Mouse (Mus musculus) liver, adult 2 months (tissue): ENCODE results near the gene Car10. TPM values are rescaled to one million over a fixed set of nuclear protein-coding genes. Genes with fewer than 3 reads are reported as not detected.

ENCODE experiments used
- DNase-seq: peaks from one replicate; pipeline ENCODE4 v3.0.0-alpha.2; 2011; ENCODE audit warnings: low read depth, low spot score; ENCODE audit errors: extremely low read depth
- H3K27ac ChIP-seq: fragments of 200-500 bp; replicated peaks from 2 replicates; pipeline ENCODE4 v1.5.1; 2012; ENCODE audit warnings: low read depth, mild to moderate bottlenecking, control low read depth, inconsistent platforms, low read length; ENCODE audit not compliant: insufficient read depth
- H3K27me3 ChIP-seq: fragments of 200-500 bp; 2 replicates; pipeline ENCODE4 v1.6.1; 2012; ENCODE audit warnings: mild to moderate bottlenecking, moderate library complexity, low read length, inconsistent platforms; ENCODE audit not compliant: control insufficient read depth, insufficient read depth
- H3K36me3 ChIP-seq: fragments of 200-500 bp; 2 replicates; pipeline ENCODE4 v1.6.1; 2012; ENCODE audit warnings: low read length, inconsistent platforms; ENCODE audit not compliant: control insufficient read depth, insufficient read depth
- H3K4me1 ChIP-seq: fragments of 200-500 bp; 2 replicates; pipeline ENCODE4 v1.6.1; 2011; ENCODE audit warnings: low read length; ENCODE audit not compliant: control insufficient read depth, insufficient read depth
- H3K4me3 ChIP-seq: fragments of 200-500 bp; 2 replicates; pipeline ENCODE4 v1.5.1; 2011; ENCODE audit warnings: low read depth, mild to moderate bottlenecking, control low read depth, low read length, moderate library complexity; ENCODE audit not compliant: insufficient read depth
- H3K79me2 ChIP-seq: fragments of 200-500 bp; 2 replicates; pipeline ENCODE4 v1.6.1; 2012; ENCODE audit warnings: inconsistent platforms, mild to moderate bottlenecking, low read length, moderate library complexity; ENCODE audit not compliant: control insufficient read depth, insufficient read depth
- H3K9ac ChIP-seq: fragments of 200-500 bp; 2 replicates; pipeline ENCODE4 v1.6.1; 2012; ENCODE audit warnings: low read depth, mild to moderate bottlenecking, control low read depth, inconsistent platforms, low read length
- CTCF ChIP-seq: fragments of 200-500 bp; IDR thresholded peaks from 2 replicates; pipeline ENCODE4 v1.5.1; 2011; ENCODE audit warnings: low read depth, low read length, control low read depth
- POLR2A ChIP-seq: fragments of 200-500 bp; IDR thresholded peaks from 2 replicates; pipeline ENCODE4 v1.6.1; 2011; ENCODE audit warnings: low read length, control low read depth; ENCODE audit not compliant: insufficient read depth; ENCODE audit errors: extremely low read depth
- WGBS: fragments of 180-500 bp; shearing (Covaris S2); methylation state at CpG from one replicate; pipeline ENCODE4 v1.1.7; 2018; 5-methylcytosine and 5-hydroxymethylcytosine counted together
- polyA plus RNA-seq: library from polyadenylated mRNA; depleted of rRNA; stranded (reverse); fragments of >200 nt; gene quantifications from 2 replicates; pipeline ENCODE4 v1.2.3, GENCODE M21; 2012
- total RNA-seq: library from RNA; depleted of rRNA; stranded (reverse); fragments of >200 nt; gene quantifications from 2 replicates; pipeline ENCODE4 v1.2.3, GENCODE M21; 2014

Car10 gene
- total and polyA plus RNA-seq, 2 experiments, result not detected

GRCm38 (mm10) chr11:93098933-93099381, 1.1 kb downstream of the Car10 start:
- WGBS, result 1% methylated on average over 37 of the region's 37 CpGs
- TF ChIP-seq POLR2A, result no peak
- no peak for TF ChIP-seq CTCF
- H3K79me2 ChIP-seq, result no peaks in the 10 kb centered on the region
- no peak overlapping the region for H3K27ac ChIP-seq
- DNase-seq, result no peak
- H3K9ac ChIP-seq, result no peak overlapping the region
- H3K27me3 ChIP-seq, result peaks cover 13% of the 10 kb centered on the region
- no peaks in the 10 kb centered on the region for H3K36me3 ChIP-seq
- no peaks in the 10 kb centered on the region for H3K4me1 ChIP-seq
- no peak overlapping the region for H3K4me3 ChIP-seq

DNA sequence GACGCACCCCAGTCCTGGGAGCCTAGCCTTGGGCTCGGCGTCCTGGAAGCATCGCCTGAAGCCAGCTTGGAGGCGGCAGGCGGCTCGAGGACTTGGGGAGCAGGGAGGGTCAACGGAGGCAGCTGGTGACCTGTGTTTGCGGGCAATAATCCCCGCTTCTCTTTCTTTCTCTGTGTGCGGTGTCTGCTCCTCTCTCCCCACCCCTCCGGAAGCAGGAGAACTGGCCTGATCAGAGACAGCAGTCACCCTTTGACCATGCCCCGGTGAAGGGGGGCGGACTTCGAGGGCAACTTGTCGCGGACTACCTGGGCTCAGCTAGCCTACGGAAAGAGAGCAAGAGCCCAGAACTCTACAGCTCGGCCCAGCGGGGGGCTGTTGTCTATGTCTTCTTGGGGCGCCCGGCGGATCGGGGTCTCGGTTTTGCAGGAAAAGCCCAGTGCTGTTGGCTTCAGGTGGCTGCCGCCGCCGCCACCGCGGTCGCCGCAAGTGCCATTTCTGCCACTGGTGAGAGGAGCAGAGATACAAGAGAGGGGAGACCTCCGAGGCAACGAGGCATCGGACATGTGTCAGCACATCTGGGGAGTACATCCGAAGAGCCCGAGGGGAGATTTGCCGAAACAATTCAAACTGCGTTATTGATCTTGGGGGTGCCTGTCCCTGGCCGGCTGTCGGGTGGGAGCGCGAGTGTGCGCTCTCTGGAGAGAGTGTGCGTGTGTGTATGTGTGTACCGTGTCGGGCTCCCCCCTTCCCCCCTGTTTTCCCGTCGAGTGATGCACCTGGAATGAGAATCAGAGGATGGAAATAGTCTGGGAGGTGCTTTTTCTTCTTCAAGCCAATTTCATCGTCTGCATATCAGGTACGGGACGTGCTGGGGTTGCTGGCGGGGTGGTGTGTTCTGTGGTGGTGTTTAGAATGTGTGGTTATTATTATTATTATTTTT, 1.9 kb downstream of the Car10 start:
- Histone ChIP-seq H3K27me3 (peaks cover 13% of the 10 kb centered on the region), H3K27ac (no peak overlapping the region), H3K79me2 (no peaks in the 10 kb centered on the region), H3K4me3 (no peak overlapping the region), H3K4me1 (no peaks in the 10 kb centered on the region), H3K36me3 (no peaks in the 10 kb centered on the region), H3K9ac (no peak overlapping the region)
- TF ChIP-seq CTCF (no peak), POLR2A (no peak)
- 3% methylated on average over 53 of the region's 53 CpGs for WGBS
- no peak for DNase-seq

DNA sequence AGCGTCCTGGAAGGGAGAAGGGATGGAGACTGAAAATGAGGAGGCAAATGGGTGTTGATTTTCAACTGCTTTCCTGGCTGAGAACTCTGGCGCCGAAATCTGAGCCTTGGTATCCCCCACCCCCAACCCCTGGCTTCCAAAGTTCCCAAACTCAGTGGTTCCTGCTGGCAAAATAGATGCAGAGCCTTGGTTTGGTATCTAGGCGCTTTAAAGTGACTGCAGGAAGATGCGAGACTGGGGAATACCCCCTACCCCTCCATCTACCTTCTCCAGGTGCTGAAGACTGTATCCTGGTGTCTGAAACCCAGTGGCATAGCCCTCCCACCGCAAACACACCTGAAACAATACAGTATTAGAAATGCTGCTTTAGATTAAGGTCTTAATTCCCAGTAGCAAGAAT, 2.8 kb downstream of the Car10 start:
- WGBS, result 6% methylated on average over 6 of the region's 6 CpGs
- TF ChIP-seq POLR2A, result no peak
- TF ChIP-seq CTCF, result no peak
- Histone ChIP-seq H3K4me3 (no peak overlapping the region), H3K9ac (no peak overlapping the region), H3K27me3 (peaks cover 13% of the 10 kb centered on the region), H3K27ac (no peak overlapping the region), H3K4me1 (no peaks in the 10 kb centered on the region), H3K36me3 (no peaks in the 10 kb centered on the region), H3K79me2 (no peaks in the 10 kb centered on the region)
- no peak for DNase-seq

DNA sequence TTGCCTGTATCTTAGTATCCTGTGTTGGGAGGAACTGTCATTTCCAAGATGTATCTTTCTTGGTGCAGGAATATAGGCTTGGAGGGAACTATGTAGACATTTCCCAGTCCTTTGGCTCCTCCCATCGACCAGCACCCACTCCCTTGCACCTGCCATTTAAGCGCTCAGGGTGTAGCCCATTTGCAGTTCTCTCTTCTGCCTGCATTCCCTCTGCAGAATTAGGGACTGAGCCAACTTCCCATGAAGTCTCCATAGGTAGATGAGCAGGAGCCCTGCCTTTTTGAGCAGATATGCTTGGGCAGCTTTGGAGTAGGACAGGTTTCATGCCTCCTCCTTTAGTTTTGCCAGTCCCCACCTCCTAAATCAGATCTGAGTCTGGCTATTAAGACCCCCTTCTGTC, 3.3 kb downstream of the Car10 start:
- Histone ChIP-seq H3K27ac (no peak overlapping the region), H3K4me3 (no peak overlapping the region), H3K4me1 (no peaks in the 10 kb centered on the region), H3K36me3 (no peaks in the 10 kb centered on the region), H3K27me3 (peaks cover 13% of the 10 kb centered on the region), H3K79me2 (no peaks in the 10 kb centered on the region), H3K9ac (no peak overlapping the region)
- DNase-seq, result no peak
- TF ChIP-seq CTCF (no peak), POLR2A (no peak)
- WGBS, result 2% methylated on average over 2 of the region's 2 CpGs

DNA sequence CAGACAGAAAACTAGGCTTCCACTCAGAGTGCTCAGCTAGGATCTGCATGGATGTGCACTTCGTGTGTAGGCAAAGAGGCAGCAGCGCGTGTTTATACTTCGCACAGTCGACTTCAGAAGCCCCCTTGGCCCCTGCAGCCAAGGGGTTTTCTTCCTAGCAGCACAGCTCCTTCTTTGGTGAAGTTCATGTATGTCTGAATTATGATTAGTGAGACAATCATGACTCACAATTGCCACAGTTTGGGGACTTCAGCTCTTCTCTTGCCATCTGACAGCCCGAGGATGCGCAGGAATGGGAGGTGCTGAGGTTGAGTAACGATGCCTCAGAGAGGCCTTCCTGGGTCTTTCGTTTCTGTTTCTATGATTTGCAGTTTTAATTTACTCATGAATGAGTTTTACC, 4.5 kb downstream of the Car10 start:
- H3K27ac ChIP-seq, result no peak overlapping the region
- H3K36me3 ChIP-seq, result no peaks in the 10 kb centered on the region
- H3K27me3 ChIP-seq, result peaks cover 13% of the 10 kb centered on the region
- no peaks in the 10 kb centered on the region for H3K4me1 ChIP-seq
- no peak for DNase-seq
- H3K79me2 ChIP-seq, result no peaks in the 10 kb centered on the region
- TF ChIP-seq POLR2A (no peak), CTCF (no peak)
- H3K9ac ChIP-seq, result no peak overlapping the region
- no peak overlapping the region for H3K4me3 ChIP-seq
- WGBS, result 77% methylated on average over 9 of the region's 9 CpGs

- Histone ChIP-seq H3K4me1 (no peaks in the 10 kb centered on the region), H3K79me2 (no peaks in the 10 kb centered on the region), H3K36me3 (no peaks in the 10 kb centered on the region), H3K27ac (no peak overlapping the region), H3K9ac (no peak overlapping the region), H3K4me3 (no peak overlapping the region), H3K27me3 (peaks cover 11% of the 10 kb centered on the region)
- no peak for DNase-seq
- 66% methylated on average over 3 of the region's 3 CpGs for WGBS
- TF ChIP-seq POLR2A (no peak), CTCF (no peak)
Observed at GRCm38 (mm10) chr11:93103101-93103815, 5.4 kb downstream of the Car10 start.
